Mouse (Mus musculus) thymus, adult 18-20 months (tissue): ENCODE data around the gene Vmn2r75.
"Not testable (repeated sequence)": the region's sequence is repeated elsewhere in the genome, so short reads cannot be mapped to it uniquely, and the experiment has no call there.

Experiments
- DNase-seq, 2 experiments: peaks; one replicate each; pipeline ENCODE4 v3.0.0; 2022; ENCODE audit warnings: mixed read lengths in 2 of 2

Vmn2r75 gene

GRCm38 (mm10) chr7:86171678-86172077 lies at the start of gene Vmn2r75:
Vmn2r75 (minus strand) TSS chr7:86171778.
- DNase-seq: not testable (repeated sequence)

GRCm38 (mm10) chr7:86211345-86211744 lies 39.8 kb upstream of the Vmn2r75 start:
- no peak for DNase-seq
